Comparison of ENCODE assay signal across 8 mouse cellular contexts in genomic region chr17:32368991-32369578, GRCm38 (mm10). TPM values are rescaled to one million over a fixed set of nuclear protein-coding genes. Genes with fewer than 3 reads are reported as not detected.
DNase-seq lines count a peak whose midpoint lies in the region; ATAC-seq and TF ChIP-seq lines count a peak whose summit lies in the region.

No protein-coding gene starts in this region.

- H3K4me3 ChIP-seq in lung, postnatal 0 days (ENCODE audit: low read depth, low read length), result peak overlapping the region; percentile 17
- H3K4me3 ChIP-seq in forebrain, embryonic 14.5 days (ENCODE audit: low read depth, low read length), result peak overlapping the region; percentile 18
- H3K4me3 ChIP-seq in liver, embryonic 11.5 days (ENCODE audit: low read depth, low read length), result peak overlapping the region; percentile 50
- peak overlapping the region; percentile 31; the same call in 1 of the 2 replicates for H3K4me3 ChIP-seq in stomach, postnatal 0 days (ENCODE audit: low read depth, low read length)

- H3K27me3 ChIP-seq in lung, postnatal 0 days (replicated peaks; ENCODE audit: insufficient read depth, low read length), result no peaks in the 10 kb centered on the region
- no peaks in the 10 kb centered on the region for H3K27me3 ChIP-seq in forebrain, embryonic 14.5 days (replicated peaks; ENCODE audit: control insufficient read depth, insufficient read depth, low read length)
- no peaks in the 10 kb centered on the region for H3K27me3 ChIP-seq in liver, embryonic 11.5 days (replicated peaks; ENCODE audit: control insufficient read depth, insufficient read depth, low read length)
- H3K27me3 ChIP-seq in stomach, postnatal 0 days (ENCODE audit: control insufficient read depth, insufficient read depth, low read length), result no peaks in the 10 kb centered on the region

- TF ChIP-seq CTCF in lung, postnatal 0 days (IDR thresholded peaks at IDR 0.05), result no peak
- TF ChIP-seq CTCF in stomach, postnatal 0 days (IDR thresholded peaks at IDR 0.05; ENCODE audit: low read depth), result no peak

- H3K4me2 ChIP-seq in lung, postnatal 0 days (replicated peaks; ENCODE audit: low read depth, low read length), result peak overlapping the region; percentile 44
- H3K4me2 ChIP-seq in forebrain, embryonic 14.5 days (ENCODE audit: low read length), result peak overlapping the region; percentile 40
- peak overlapping the region; percentile 72 for H3K4me2 ChIP-seq in liver, embryonic 11.5 days
- H3K4me2 ChIP-seq in stomach, postnatal 0 days (replicated peaks; ENCODE audit: low read depth), result peak overlapping the region; percentile 45

- WGBS in lung, postnatal 0 days, result 14% methylated on average over 11 of the region's 17 CpGs
- WGBS in forebrain, embryonic 14.5 days, result 12% methylated on average over 11 of the region's 17 CpGs
- 16% methylated on average over 12 of the region's 17 CpGs for WGBS in liver, embryonic 11.5 days
- 19% methylated on average over 10 of the region's 17 CpGs for WGBS in stomach, postnatal 0 days

- 0 out of 2 replicates have a peak overlapping the region, but pooled peaks have one; percentile 5 for H3K27ac ChIP-seq in lung, postnatal 0 days (ENCODE audit: low read length)
- H3K27ac ChIP-seq in forebrain, embryonic 14.5 days (ENCODE audit: low read depth, low read length), result 0 out of 2 replicates have a peak overlapping the region, but pooled peaks have one; percentile 21
- peak overlapping the region; percentile 71 for H3K27ac ChIP-seq in liver, embryonic 11.5 days (ENCODE audit: low read depth, low read length)
- 0 out of 2 replicates have a peak overlapping the region, but pooled peaks have one; percentile 24 for H3K27ac ChIP-seq in stomach, postnatal 0 days (replicated peaks)

- no peak for TF ChIP-seq EP300 in lung, postnatal 0 days (IDR thresholded peaks at IDR 0.05)
- TF ChIP-seq EP300 in stomach, postnatal 0 days (optimal IDR thresholded peaks at IDR 0.05), result no peak

- no peaks in the 10 kb centered on the region for H3K9me3 ChIP-seq in lung, postnatal 0 days (ENCODE audit: low read length)
- no peaks in the 10 kb centered on the region for H3K9me3 ChIP-seq in forebrain, embryonic 14.5 days (replicated peaks; ENCODE audit: control insufficient read depth, low read length)
- H3K9me3 ChIP-seq in liver, embryonic 11.5 days (ENCODE audit: control insufficient read depth, low read length), result no peaks in the 10 kb centered on the region
- no peaks in the 10 kb centered on the region for H3K9me3 ChIP-seq in stomach, postnatal 0 days (ENCODE audit: control insufficient read depth, low read length)

- peaks cover 7% of the 10 kb centered on the region; the same call in 1 of the 2 replicates for H3K36me3 ChIP-seq in lung, postnatal 0 days (ENCODE audit: insufficient read depth, low read length)
- H3K36me3 ChIP-seq in forebrain, embryonic 14.5 days (ENCODE audit: control insufficient read depth, insufficient read depth, low read length), result 0 out of 2 replicates have a peak, but pooled peaks cover 7% of the 10 kb centered on the region
- no peaks in the 10 kb centered on the region for H3K36me3 ChIP-seq in liver, embryonic 11.5 days (ENCODE audit: control insufficient read depth, insufficient read depth, low read length)
- no peaks in the 10 kb centered on the region for H3K36me3 ChIP-seq in stomach, postnatal 0 days (ENCODE audit: control insufficient read depth, insufficient read depth, low read length)

- no peak for DNase-seq in lung, postnatal 0 days (ENCODE audit: low spot score)
- DNase-seq in lung, postnatal 25 days (ENCODE audit: low spot score), result no peak
- no peak for DNase-seq in forebrain, embryonic 14.5 days (ENCODE audit: low spot score)
- DNase-seq in liver, embryonic 11.5 days (ENCODE audit: low spot score), result no peak
- DNase-seq in stomach, postnatal 0 days (ENCODE audit: low spot score), result peak; percentile 71
- DNase-seq in adrenal gland, postnatal 4 days (ENCODE audit: low spot score in 2 of 2), result no peak
- no peak for DNase-seq in kidney, postnatal 10 days
- DNase-seq in layer of hippocampus, postnatal 36 days, result no peak

- ATAC-seq in lung, postnatal 0 days, result peak; percentile 25
- no peak for ATAC-seq in forebrain, embryonic 14.5 days
- ATAC-seq in liver, embryonic 11.5 days (replicated peaks; ENCODE audit: low FRiP score), result peak; percentile 67
- peak; percentile 64 for ATAC-seq in stomach, postnatal 0 days (ENCODE audit: low FRiP score, low TSS enrichment)

- peaks cover 7% of the 10 kb centered on the region; the same call in 1 of the 2 replicates for H3K4me1 ChIP-seq in lung, postnatal 0 days (ENCODE audit: insufficient read depth, low read depth, low read length)
- H3K4me1 ChIP-seq in forebrain, embryonic 14.5 days (ENCODE audit: control insufficient read depth, insufficient read depth, low read length), result no peaks in the 10 kb centered on the region
- peaks cover 18% of the 10 kb centered on the region for H3K4me1 ChIP-seq in liver, embryonic 11.5 days (replicated peaks; ENCODE audit: control insufficient read depth, insufficient read depth, low read length)
- H3K4me1 ChIP-seq in stomach, postnatal 0 days (replicated peaks; ENCODE audit: control insufficient read depth, insufficient read depth), result no peaks in the 10 kb centered on the region

- H3K9ac ChIP-seq in lung, postnatal 0 days (replicated peaks; ENCODE audit: low read depth), result no peak overlapping the region
- H3K9ac ChIP-seq in forebrain, embryonic 14.5 days (ENCODE audit: low read length), result peak overlapping the region; percentile 40; the same call in 1 of the 2 replicates
- peak overlapping the region; percentile 54 for H3K9ac ChIP-seq in liver, embryonic 11.5 days (ENCODE audit: low read depth, low read length)
- peak overlapping the region; percentile 14; the same call in 1 of the 2 replicates for H3K9ac ChIP-seq in stomach, postnatal 0 days (ENCODE audit: low read length)

RNA-seq across cellular contexts. Expression of gene Akap8l, which starts 18.7 kb away (rescaled TPM):
- polyA plus RNA-seq in lung, postnatal 0 days (2015; fragmentation: Nextera tagmentation; extraction: Ambion mirVana), result 59.9 and 66.3 TPM in 2 replicates
- polyA plus RNA-seq in forebrain, embryonic 14.5 days (2014; fragmentation: Nextera tagmentation; extraction: Ambion mirVana), result 66.6 and 82.4 TPM in 2 replicates
- polyA plus RNA-seq in liver, embryonic 11.5 days (2014; fragmentation: Nextera tagmentation; extraction: Ambion mirVana), result 61.4 and 74.3 TPM in 2 replicates
- polyA plus RNA-seq in stomach, postnatal 0 days (2015; fragmentation: Nextera tagmentation; extraction: Ambion mirVana), result 25.2 and 31.7 TPM in 2 replicates
- total RNA-seq in adrenal gland, postnatal 4 days (2021), result 100 to 1,000 TPM; 157 to 160 TPM
- 100 to 1,000 TPM; 203 to 228 TPM for total RNA-seq in layer of hippocampus, postnatal 36 days (2021)

RNA-seq across cellular contexts. Expression of gene Wiz, which starts 20.2 kb away (rescaled TPM):
- polyA plus RNA-seq in lung, postnatal 0 days (2015; fragmentation: Nextera tagmentation; extraction: Ambion mirVana), result 12.1 and 12.8 TPM in 2 replicates
- 29.2 and 35.6 TPM in 2 replicates for polyA plus RNA-seq in forebrain, embryonic 14.5 days (2014; fragmentation: Nextera tagmentation; extraction: Ambion mirVana)
- 25.7 and 26.4 TPM in 2 replicates for polyA plus RNA-seq in liver, embryonic 11.5 days (2014; fragmentation: Nextera tagmentation; extraction: Ambion mirVana)
- 9.6 and 13.4 TPM in 2 replicates for polyA plus RNA-seq in stomach, postnatal 0 days (2015; fragmentation: Nextera tagmentation; extraction: Ambion mirVana)
- 10 to 100 TPM; 66.5 to 71.9 TPM for total RNA-seq in adrenal gland, postnatal 4 days (2021)
- total RNA-seq in layer of hippocampus, postnatal 36 days (2021), result 10 to 100 TPM; 48.8 to 49.4 TPM

RNA-seq across cellular contexts. Expression of gene Rasal3, which starts 34.3 kb away (rescaled TPM):
- 0.79 and 1.2 TPM in 2 replicates for polyA plus RNA-seq in lung, postnatal 0 days (2015; fragmentation: Nextera tagmentation; extraction: Ambion mirVana)
- 0.52 and 1.2 TPM in 2 replicates for polyA plus RNA-seq in forebrain, embryonic 14.5 days (2014; fragmentation: Nextera tagmentation; extraction: Ambion mirVana)
- polyA plus RNA-seq in liver, embryonic 11.5 days (2014; fragmentation: Nextera tagmentation; extraction: Ambion mirVana), result 7.5 and 8.7 TPM in 2 replicates
- polyA plus RNA-seq in stomach, postnatal 0 days (2015; fragmentation: Nextera tagmentation; extraction: Ambion mirVana), result 0.56 and 0.63 TPM in 2 replicates
- total RNA-seq in adrenal gland, postnatal 4 days (2021), result 1 to 10 TPM in 1 of 2 experiments, under 1 TPM in 1; 0.96 to 1.5 TPM
- total RNA-seq in layer of hippocampus, postnatal 36 days (2021), result 1 to 10 TPM; 2.8 to 3.6 TPM

RNA-seq across cellular contexts. Expression of gene Akap8, which starts 48.0 kb away (rescaled TPM):
- polyA plus RNA-seq in lung, postnatal 0 days (2015; fragmentation: Nextera tagmentation; extraction: Ambion mirVana), result 30.2 and 34.0 TPM in 2 replicates
- polyA plus RNA-seq in forebrain, embryonic 14.5 days (2014; fragmentation: Nextera tagmentation; extraction: Ambion mirVana), result 33.9 and 40.1 TPM in 2 replicates
- 54.9 and 60.9 TPM in 2 replicates for polyA plus RNA-seq in liver, embryonic 11.5 days (2014; fragmentation: Nextera tagmentation; extraction: Ambion mirVana)
- polyA plus RNA-seq in stomach, postnatal 0 days (2015; fragmentation: Nextera tagmentation; extraction: Ambion mirVana), result 30.3 and 31.0 TPM in 2 replicates
- 100 to 1,000 TPM; 129 to 130 TPM for total RNA-seq in adrenal gland, postnatal 4 days (2021)
- 100 to 1,000 TPM in 1 of 2 experiments, 10 to 100 TPM in 1; 89.0 to 107 TPM for total RNA-seq in layer of hippocampus, postnatal 36 days (2021)

RNA-seq across cellular contexts. Expression of gene Pglyrp2, which starts 54.9 kb away (rescaled TPM):
- polyA plus RNA-seq in lung, postnatal 0 days (2015; fragmentation: Nextera tagmentation; extraction: Ambion mirVana), result 0.05 TPM in 1 of 2 replicates, not detected in the other
- polyA plus RNA-seq in forebrain, embryonic 14.5 days (2014; fragmentation: Nextera tagmentation; extraction: Ambion mirVana), result not detected in 2 replicates
- 1.8 and 2.2 TPM in 2 replicates for polyA plus RNA-seq in liver, embryonic 11.5 days (2014; fragmentation: Nextera tagmentation; extraction: Ambion mirVana)
- 0.10 and 0.16 TPM in 2 replicates for polyA plus RNA-seq in stomach, postnatal 0 days (2015; fragmentation: Nextera tagmentation; extraction: Ambion mirVana)
- 10 to 100 TPM in 1 of 2 experiments, under 1 TPM in 1; 0.31 to 10.5 TPM for total RNA-seq in adrenal gland, postnatal 4 days (2021)
- not detected for total RNA-seq in layer of hippocampus, postnatal 36 days (2021)

Comparison
In these comparisons a context has a peak if more than half of its experiments do, and no peak if none do; other contexts are left out.
1. H3K27ac ChIP-seq: peak in every context shown above with its lines; median percentile 71 in liver, embryonic 11.5 days; 24 in stomach, postnatal 0 days; 21 in forebrain, embryonic 14.5 days; 5 in lung, postnatal 0 days.